8 mouse cellular contexts compared by ENCODE assay signal in the genomic region with DNA sequence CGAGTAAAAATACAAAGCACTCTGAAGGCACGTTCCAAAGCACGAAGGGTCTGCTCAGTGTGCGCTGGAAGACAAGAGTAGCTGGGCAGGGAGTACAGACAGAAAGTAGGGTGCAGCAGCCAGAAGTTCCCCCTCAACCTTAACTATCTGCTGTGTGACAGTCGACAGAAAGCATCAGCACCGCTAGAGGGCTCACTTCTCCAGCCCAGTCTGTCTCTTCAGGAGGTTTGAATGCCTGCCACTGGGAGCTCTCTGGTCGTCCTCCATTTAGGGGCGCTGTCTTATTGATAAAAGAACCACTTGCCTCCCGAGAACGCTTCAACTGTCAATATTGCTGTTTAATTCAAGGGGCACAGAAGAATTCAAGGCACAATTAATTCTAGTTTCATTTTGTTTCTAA. TPM values are rescaled to one million over a fixed set of nuclear protein-coding genes. Genes with fewer than 3 reads are reported as not detected.
A peak's percentile ranks its signal among the peaks of the same experiment; 100 is the strongest.
DNase-seq lines count a peak whose midpoint lies in the region; ATAC-seq lines count a peak whose summit lies in the region.

No protein-coding gene starts in this region.

- H3K27ac ChIP-seq in hindbrain, embryonic 16.5 days (ENCODE audit: low read depth, low read length), result no peak overlapping the region

- no peaks in the 10 kb centered on the region for H3K27me3 ChIP-seq in hindbrain, embryonic 16.5 days (replicated peaks; ENCODE audit: control insufficient read depth, insufficient read depth, low read length)

- H3K4me3 ChIP-seq in hindbrain, embryonic 16.5 days (ENCODE audit: low read length), result peak overlapping the region; percentile 32

- H3K4me1 ChIP-seq in hindbrain, embryonic 16.5 days (ENCODE audit: control insufficient read depth, insufficient read depth, low read depth, low read length), result no peaks in the 10 kb centered on the region

- peak; percentile 84 for DNase-seq in T-cell, adult 2 months (ENCODE audit: low spot score)
- DNase-seq in cerebellum, postnatal 36 days, result peak; percentile 67 to 76
- peak; percentile 87 for DNase-seq in gastrocnemius, adult 18-20 months (ENCODE audit: low spot score)
- peak; percentile 72 for DNase-seq in left cerebral cortex, adult 11 months (ENCODE audit: low spot score)
- DNase-seq in lung, postnatal 36 days, result peak; percentile 92
- peak; percentile 86 for DNase-seq in retina, postnatal 1 day
- peak; percentile 94 for DNase-seq in thymus, postnatal 4 days

- H3K9ac ChIP-seq in hindbrain, embryonic 16.5 days (ENCODE audit: low read depth, low read length), result peak overlapping the region; percentile 14; the same call in 1 of the 2 replicates

- H3K4me2 ChIP-seq in hindbrain, embryonic 16.5 days (ENCODE audit: low read length), result peak overlapping the region; percentile 53

- no peaks in the 10 kb centered on the region for H3K9me3 ChIP-seq in hindbrain, embryonic 16.5 days (ENCODE audit: control insufficient read depth, low read length)

- H3K36me3 ChIP-seq in hindbrain, embryonic 16.5 days (ENCODE audit: control insufficient read depth, insufficient read depth, low read length), result no peaks in the 10 kb centered on the region

- WGBS in hindbrain, embryonic 16.5 days, result 2% methylated on average over 10 of the region's 10 CpGs

- ATAC-seq in hindbrain, embryonic 16.5 days, result peak; percentile 96

RNA-seq across cellular contexts. Expression of a gene that starts 21.4 kb away (rescaled TPM):
- total RNA-seq in gastrocnemius, adult 18-20 months (2021), result under 1 TPM; 0.43 to 0.59 TPM
- polyA plus RNA-seq in hindbrain, embryonic 16.5 days (2015; fragmentation: Nextera tagmentation; extraction: Ambion mirVana), result 0.08 TPM in 1 of 2 replicates, not detected in the other

RNA-seq across cellular contexts. Expression of a gene that starts 37.9 kb away (rescaled TPM):
- not detected for total RNA-seq in gastrocnemius, adult 18-20 months (2021)
- polyA plus RNA-seq in hindbrain, embryonic 16.5 days (2015; fragmentation: Nextera tagmentation; extraction: Ambion mirVana), result not detected in 2 replicates

RNA-seq across cellular contexts. Expression of a gene that starts 41.1 kb away (rescaled TPM):
- total RNA-seq in gastrocnemius, adult 18-20 months (2021), result 10 to 100 TPM; 17.6 to 29.5 TPM
- polyA plus RNA-seq in hindbrain, embryonic 16.5 days (2015; fragmentation: Nextera tagmentation; extraction: Ambion mirVana), result 1.2 TPM in 2 replicates
